Mouse (Mus musculus): ENCODE results near the gene Cd48. TPM values are rescaled to one million over a fixed set of nuclear protein-coding genes. Genes with fewer than 3 reads are reported as not detected.
"Not testable (repeated sequence)": the region's sequence is repeated elsewhere in the genome, so short reads cannot be mapped to it uniquely, and the experiment has no call there.

Gene Cd48
- total RNA-seq, 2 experiments from 2014 or later: 0.75 to 1.1 TPM

DNA sequence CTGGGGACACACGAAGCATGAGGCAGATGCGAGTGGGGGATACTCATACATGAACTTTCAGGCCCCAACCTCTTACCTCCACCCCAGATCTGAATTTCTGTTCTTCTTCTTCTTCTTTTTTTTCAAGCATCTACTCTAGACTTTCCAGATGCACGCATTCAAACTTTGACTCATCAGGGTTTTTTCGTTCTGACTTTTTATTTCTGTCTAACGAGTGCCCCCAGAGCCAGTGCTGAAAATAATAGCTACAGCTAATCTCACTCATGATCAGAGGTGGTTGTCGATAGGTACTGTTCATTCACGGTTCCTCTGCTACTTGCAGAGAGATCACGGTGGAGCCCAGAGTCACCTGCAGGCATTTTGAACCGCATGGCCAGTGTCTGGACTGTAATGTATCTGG lies 3.1 kb downstream of the Cd48 start:
- no peak for DNase-seq
- intact Hi-C loops (cut with DNase I; ENCODE audit: low total_unique reads): no loop called here

DNA sequence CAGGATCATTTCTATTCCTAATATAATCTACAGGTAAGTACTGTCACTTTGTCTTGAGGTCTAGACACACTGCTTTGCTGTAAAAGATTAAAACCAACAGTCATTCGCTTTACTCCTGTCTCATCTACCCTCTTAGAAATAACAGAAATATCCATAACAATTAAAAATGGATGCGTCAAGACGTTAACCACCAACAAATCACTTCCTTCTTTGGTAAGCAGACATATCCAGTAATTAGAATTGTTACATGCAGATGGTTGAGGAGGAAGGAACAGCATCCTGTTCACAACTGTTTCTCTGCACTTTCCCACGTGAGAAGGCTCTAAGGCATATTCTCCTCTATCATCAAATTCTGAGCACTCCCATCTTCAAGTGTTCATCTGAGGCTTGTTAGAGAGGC lies 5.5 kb downstream of the Cd48 start:
- intact Hi-C loops (cut with DNase I; ENCODE audit: low total_unique reads): no loop called here
- no peak for DNase-seq

DNA sequence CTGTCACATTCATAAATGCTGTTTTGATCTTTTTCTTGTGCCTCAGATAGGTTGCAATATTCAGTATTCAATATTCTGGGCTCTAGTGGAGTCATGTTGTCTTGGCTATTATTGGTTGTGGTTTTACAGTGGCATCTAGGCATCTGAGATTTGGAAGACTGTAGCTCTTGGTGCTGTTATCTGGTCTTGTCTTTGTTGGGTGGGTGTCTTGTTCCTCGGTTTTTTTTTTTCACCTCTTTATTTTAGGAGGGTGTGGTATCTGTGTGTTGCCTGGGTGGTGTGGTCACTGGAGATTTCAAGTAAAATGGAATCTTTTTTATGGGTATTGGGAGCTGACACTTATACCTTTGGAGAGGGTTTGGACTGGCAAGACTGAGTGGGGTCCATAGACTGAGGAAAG lies 12.1 kb downstream of the Cd48 start:
- intact Hi-C loops (cut with DNase I; ENCODE audit: low total_unique reads): no loop called here
- DNase-seq: no peak

DNA sequence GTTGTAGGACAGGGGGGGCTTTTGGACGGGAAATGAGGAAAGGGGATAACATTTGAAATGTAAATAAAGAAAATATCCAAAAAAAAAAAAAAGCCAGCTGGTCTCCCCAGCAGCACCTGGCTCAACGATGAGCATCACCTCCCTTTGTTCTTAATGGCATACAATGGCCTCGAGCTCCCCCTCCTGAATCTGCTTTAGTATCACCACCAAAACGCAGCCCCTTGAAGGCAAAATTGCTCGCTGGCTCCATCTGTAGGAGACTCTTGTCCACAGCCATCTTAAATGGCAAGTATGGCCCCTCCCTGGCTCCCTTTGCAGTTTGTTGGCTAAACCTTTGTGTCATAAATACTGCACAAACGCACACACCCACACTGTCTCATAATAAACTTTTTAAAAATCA lies 17.2 kb downstream of the Cd48 start:
- DNase-seq: no peak
- intact Hi-C loops (cut with DNase I; ENCODE audit: low total_unique reads): no loop called here

DNA sequence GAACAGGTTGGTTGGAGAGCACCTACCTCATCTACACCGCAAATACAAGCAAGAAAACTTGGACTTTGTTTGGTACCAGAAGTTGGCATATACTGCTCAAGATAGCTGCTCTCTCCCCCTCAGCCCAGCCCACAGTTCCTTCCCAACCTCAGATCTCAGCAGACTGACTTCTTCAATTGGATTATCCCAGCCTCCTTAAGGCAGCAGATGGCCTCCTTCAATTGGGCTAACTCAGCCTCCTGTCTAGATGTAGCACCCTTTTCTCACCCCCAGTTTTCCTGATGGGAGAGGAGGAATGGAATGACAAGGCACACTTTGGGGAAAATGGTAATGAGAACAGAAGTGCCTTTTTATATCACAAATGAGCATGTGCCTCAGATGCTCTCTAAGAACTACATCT lies 31.9 kb downstream of the Cd48 start:
- not testable (repeated sequence) for DNase-seq

DNA sequence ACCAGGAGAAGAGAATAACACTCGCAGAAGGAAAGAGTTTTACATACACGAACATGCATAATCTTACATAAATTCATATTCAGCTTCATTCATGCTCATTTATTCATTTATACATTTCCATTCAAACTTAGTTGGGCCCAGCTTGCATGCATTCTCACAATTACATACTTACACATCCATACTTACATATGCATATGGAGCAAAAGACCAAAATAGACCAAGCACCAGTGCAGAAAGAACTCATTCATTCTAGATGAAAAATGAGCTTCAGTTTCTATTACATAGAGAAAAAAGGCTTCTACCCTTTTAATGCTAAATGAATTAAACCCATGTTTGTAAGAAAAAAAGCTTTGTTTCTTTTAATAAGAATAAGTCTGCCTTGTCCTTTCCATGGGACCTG lies 33.6 kb downstream of the Cd48 start:
- intact Hi-C loops (cut with DNase I; ENCODE audit: low total_unique reads): no loop called here
- DNase-seq: no peak

More for the DNA sequence above, 31.9 kb downstream of the Cd48 start:
- intact Hi-C loops (cut with DNase I; ENCODE audit: low total_unique reads): not testable (repeated sequence)

DNA sequence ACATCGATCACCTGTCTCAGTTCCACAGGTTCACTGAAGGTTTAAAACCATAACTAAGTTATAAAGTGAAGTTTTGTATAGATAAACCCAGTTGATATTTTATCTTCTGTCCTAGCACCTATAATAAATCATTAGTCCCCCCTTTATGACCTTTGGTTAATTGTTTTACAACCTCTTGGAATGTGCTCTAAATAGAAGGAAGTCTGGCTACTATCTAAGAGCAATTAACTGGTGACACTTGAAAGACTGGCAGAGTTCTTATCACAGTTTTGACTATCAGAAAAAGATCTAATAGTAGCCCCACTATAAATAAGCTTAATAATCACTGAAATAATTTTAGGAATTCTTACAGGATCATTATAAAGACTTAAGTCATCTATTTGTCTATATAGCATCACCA lies 34.4 kb downstream of the Cd48 start:
- intact Hi-C loops (cut with DNase I; ENCODE audit: low total_unique reads): no loop called here
- no peak for DNase-seq

DNA sequence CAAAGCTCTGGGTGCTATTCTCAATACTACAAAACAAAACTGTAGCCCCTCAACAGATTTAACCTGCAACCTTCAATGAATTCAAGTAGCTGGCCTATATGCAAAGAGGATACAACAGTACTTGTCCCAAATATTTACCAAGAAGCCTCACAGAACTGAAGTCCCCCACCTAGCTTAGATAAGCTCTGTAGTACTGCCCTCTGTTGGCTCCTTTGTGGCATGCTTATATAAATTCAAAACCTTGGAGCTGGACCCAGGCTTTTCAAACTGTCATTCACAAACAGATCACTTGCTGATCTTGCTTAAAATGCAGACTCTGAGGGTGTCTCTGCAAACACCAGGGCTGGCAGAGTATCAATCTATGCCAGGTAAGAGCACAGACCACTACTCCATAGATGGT lies 49.4 kb downstream of the Cd48 start:
- no peak for DNase-seq
- intact Hi-C loops (cut with DNase I; ENCODE audit: low total_unique reads): no loop called here

DNA sequence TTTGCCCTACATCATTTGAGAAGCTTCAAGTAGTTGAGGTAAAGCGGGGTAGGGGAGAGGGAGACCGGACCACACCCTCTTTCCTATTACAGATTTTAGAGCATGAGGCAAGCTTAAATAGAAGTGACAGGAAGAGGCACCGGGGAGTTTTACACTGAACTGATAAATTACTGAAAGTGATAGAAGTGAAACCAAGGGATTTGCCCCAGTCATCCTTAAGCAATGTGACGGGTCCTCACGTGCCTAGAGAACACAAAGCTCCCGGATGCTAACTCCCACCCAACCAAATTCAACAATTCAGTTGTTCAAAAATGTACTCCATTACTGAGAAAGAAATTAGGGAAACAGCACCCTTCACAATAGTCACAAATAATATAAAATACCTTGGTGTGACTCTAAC lies 53.1 kb downstream of the Cd48 start:
- intact Hi-C loops (cut with DNase I; ENCODE audit: low total_unique reads): no loop called here
- no peak for DNase-seq

DNA sequence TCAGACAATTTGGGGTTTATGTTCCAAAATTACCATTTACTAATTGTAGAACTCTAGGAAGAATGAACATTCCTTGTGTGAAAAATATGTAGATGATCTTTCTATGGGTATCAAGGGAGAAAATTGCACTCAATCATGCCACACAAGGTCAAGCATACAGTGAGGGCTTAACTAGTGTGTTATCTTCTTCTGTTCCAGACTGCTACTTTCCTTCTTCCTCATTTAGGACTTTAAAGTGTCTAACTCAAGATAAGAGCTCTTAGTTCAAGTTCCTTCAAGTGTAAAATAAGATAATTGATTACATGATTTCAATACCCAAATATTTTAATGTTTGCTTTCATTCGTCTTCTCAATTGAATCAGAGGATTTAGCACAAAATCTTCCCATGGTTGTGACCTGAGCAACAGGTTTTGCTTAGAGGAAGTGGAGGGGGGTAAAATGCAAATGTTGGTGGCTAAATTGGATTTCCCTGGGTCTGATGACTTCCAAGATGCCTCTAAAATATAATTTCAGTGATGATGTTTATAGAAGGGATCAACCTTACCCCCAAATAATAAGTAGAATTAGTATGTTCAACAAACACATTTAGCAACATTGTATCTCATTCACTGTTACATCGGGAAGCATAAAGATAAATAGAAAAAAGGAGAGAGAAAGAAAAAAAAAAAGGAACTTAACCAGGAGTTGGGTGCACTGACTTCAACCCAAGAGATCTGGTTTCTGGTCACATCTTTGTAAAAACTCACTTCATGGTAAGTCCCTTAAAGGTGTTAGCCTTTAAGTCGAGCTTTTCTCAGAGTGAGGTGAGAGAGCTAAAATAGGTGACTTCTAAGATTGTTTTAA lies 66.5 kb downstream of the Cd48 start:
- intact Hi-C loops (cut with DNase I; ENCODE audit: low total_unique reads): no loop called here
- DNase-seq: no peak

Small RNA genes lying within 50 kb of the gene (microRNA-seq; reads per million reads assigned to microRNA genes)
- 0 reads per million in 2 experiments for gene Mir7683

Other genes starting within 250 kb of the Cd48 start
- gene F11r, start 244.5 kb upstream of the Cd48 start, total RNA-seq (2021): 10 to 100 TPM; 10.8 to 12.6 TPM
- 1 to 10 TPM; 2.1 to 2.5 TPM for gene Alyref2, start 178.5 kb upstream of the Cd48 start, total RNA-seq (2021)
- gene Itln1, start 146.7 kb upstream of the Cd48 start, total RNA-seq (2021): not detected
- not detected for gene Cd244a, start 122.8 kb upstream of the Cd48 start, total RNA-seq (2021)
- under 1 TPM; 0.11 to 0.21 TPM for gene Ly9, start 74.6 kb upstream of the Cd48 start, total RNA-seq (2021)
- gene Slamf7, start 29.0 kb upstream of the Cd48 start, total RNA-seq (2021): not detected
- gene Slamf1, start 85.1 kb downstream of the Cd48 start, total RNA-seq (2021): not detected
- gene Cd84, start 157.7 kb downstream of the Cd48 start, total RNA-seq (2021): 1 to 10 TPM; 1.1 to 1.4 TPM
- under 1 TPM in 1 of 2 experiments, not detected in 1; 0.13 TPM for gene Gm10521, start 213.7 kb downstream of the Cd48 start, total RNA-seq (2021)
- gene Slamf6, start 235.5 kb downstream of the Cd48 start, total RNA-seq (2021): under 1 TPM in 1 of 2 experiments, not detected in 1; 0.09 TPM